Mouse (Mus musculus): ENCODE data around the gene Celsr1. TPM values are rescaled to one million over a fixed set of nuclear protein-coding genes. Genes with fewer than 3 reads are reported as not detected.

The Celsr1 gene
- polyA plus RNA-seq (2012; rRNA removed) = 2.9 and 4.7 TPM in 2 replicates

GRCm38 (mm10) chr15:86033191-86033841 is at the start of gene Celsr1:
TSS of gene Celsr1 (minus strand) at chr15:86033777.
- WGBS = under 1% methylated on average over 78 of the region's 80 CpGs

GRCm38 (mm10) chr15:86083261-86083741 is 49.7 kb upstream of the Celsr1 start:
- Histone ChIP-seq H3K27ac (ENCODE audit: insufficient read depth, low read depth, low read length) (peak overlapping the region; percentile 21; the same call in 1 of the 2 replicates), H3K27me3 (ENCODE audit: control insufficient read depth, insufficient read depth, low read length) (no peaks in the 10 kb centered on the region), H3K36me3 (ENCODE audit: control insufficient read depth, insufficient read depth, low read length) (no peaks in the 10 kb centered on the region), H3K4me1 (ENCODE audit: control insufficient read depth, insufficient read depth, insufficient read length, low read length) (peaks cover 59% of the 10 kb centered on the region), H3K4me3 (ENCODE audit: low read depth, low read length) (peak overlapping the region; percentile 2; the same call in 1 of the 2 replicates)
- TF ChIP-seq CTCF (IDR thresholded peaks at IDR 0.05; ENCODE audit: extremely low read depth, insufficient read length, insufficient replicate concordance, low read depth, low read length) (no peak), POLR2A (IDR thresholded peaks at IDR 0.05; ENCODE audit: low read depth, low read length) (no peak)
- WGBS = 51% methylated on average over 6 of the region's 6 CpGs

More at GRCm38 (mm10) chr15:86033191-86033841, at the start of gene Celsr1:
- H3K27me3 ChIP-seq (ENCODE audit: control insufficient read depth, insufficient read depth, low read length) = no peaks in the 10 kb centered on the region; the same call in 1 of the 2 replicates
- peak within 1 kb of the TSS; percentile 64 for H3K4me3 ChIP-seq (ENCODE audit: low read depth, low read length)
- TF ChIP-seq POLR2A (IDR thresholded peaks at IDR 0.05; ENCODE audit: low read depth, low read length) (no peak), CTCF (IDR thresholded peaks at IDR 0.05; ENCODE audit: extremely low read depth, insufficient read length, insufficient replicate concordance, low read depth, low read length) (no peak)
- H3K4me1 ChIP-seq (ENCODE audit: control insufficient read depth, insufficient read depth, insufficient read length, low read length) = peaks cover 12% of the 10 kb centered on the region
- H3K27ac ChIP-seq (ENCODE audit: insufficient read depth, low read depth, low read length) = no peak within 1 kb of the TSS; the same call in 1 of the 2 replicates
- no peaks in the 10 kb centered on the region for H3K36me3 ChIP-seq (ENCODE audit: control insufficient read depth, insufficient read depth, low read length)

- 86% methylated on average over 11 of the region's 11 CpGs for WGBS
Observed at GRCm38 (mm10) chr15:86082551-86082961, 49.0 kb upstream of the Celsr1 start.

GRCm38 (mm10) chr15:86081654-86082053 is 48.1 kb upstream of the Celsr1 start:
- H3K4me3 ChIP-seq (ENCODE audit: low read depth, low read length) = no peak overlapping the region
- no peaks in the 10 kb centered on the region for H3K27me3 ChIP-seq (ENCODE audit: control insufficient read depth, insufficient read depth, low read length)
- H3K27ac ChIP-seq (ENCODE audit: insufficient read depth, low read depth, low read length) = no peak overlapping the region
- no peaks in the 10 kb centered on the region for H3K36me3 ChIP-seq (ENCODE audit: control insufficient read depth, insufficient read depth, low read length)
- TF ChIP-seq CTCF (IDR thresholded peaks at IDR 0.05; ENCODE audit: extremely low read depth, insufficient read length, insufficient replicate concordance, low read depth, low read length) = no peak
- TF ChIP-seq POLR2A (IDR thresholded peaks at IDR 0.05; ENCODE audit: low read depth, low read length) = no peak
- peaks cover 57% of the 10 kb centered on the region for H3K4me1 ChIP-seq (ENCODE audit: control insufficient read depth, insufficient read depth, insufficient read length, low read length)
- WGBS = 81% methylated on average over 12 of the region's 12 CpGs

More at GRCm38 (mm10) chr15:86082551-86082961, 49.0 kb upstream of the Celsr1 start:
- Histone ChIP-seq H3K4me3 (ENCODE audit: low read depth, low read length) (no peak overlapping the region), H3K36me3 (ENCODE audit: control insufficient read depth, insufficient read depth, low read length) (no peaks in the 10 kb centered on the region), H3K27ac (ENCODE audit: insufficient read depth, low read depth, low read length) (peak overlapping the region; percentile 18; the same call in 1 of the 2 replicates), H3K27me3 (ENCODE audit: control insufficient read depth, insufficient read depth, low read length) (no peaks in the 10 kb centered on the region), H3K4me1 (ENCODE audit: control insufficient read depth, insufficient read depth, insufficient read length, low read length) (peaks cover 60% of the 10 kb centered on the region)
- TF ChIP-seq CTCF (IDR thresholded peaks at IDR 0.05; ENCODE audit: extremely low read depth, insufficient read length, insufficient replicate concordance, low read depth, low read length) = no peak
- TF ChIP-seq POLR2A (IDR thresholded peaks at IDR 0.05; ENCODE audit: low read depth, low read length) = no peak

- no peaks in the 10 kb centered on the region for H3K27me3 ChIP-seq (ENCODE audit: control insufficient read depth, insufficient read depth, low read length)
- H3K4me1 ChIP-seq (ENCODE audit: control insufficient read depth, insufficient read depth, insufficient read length, low read length) = peaks cover 57% of the 10 kb centered on the region
- no peak overlapping the region for H3K4me3 ChIP-seq (ENCODE audit: low read depth, low read length)
- TF ChIP-seq CTCF (IDR thresholded peaks at IDR 0.05; ENCODE audit: extremely low read depth, insufficient read length, insufficient replicate concordance, low read depth, low read length) (no peak), POLR2A (IDR thresholded peaks at IDR 0.05; ENCODE audit: low read depth, low read length) (no peak)
- no peaks in the 10 kb centered on the region for H3K36me3 ChIP-seq (ENCODE audit: control insufficient read depth, insufficient read depth, low read length)
- WGBS = 97% methylated on average over 1 of the region's 1 CpGs
- peak overlapping the region; percentile 38; the same call in 1 of the 2 replicates for H3K27ac ChIP-seq (ENCODE audit: insufficient read depth, low read depth, low read length)
Observed at GRCm38 (mm10) chr15:86080408-86080807, 46.8 kb upstream of the Celsr1 start.

- Histone ChIP-seq H3K27me3 (ENCODE audit: control insufficient read depth, insufficient read depth, low read length) (no peaks in the 10 kb centered on the region), H3K36me3 (ENCODE audit: control insufficient read depth, insufficient read depth, low read length) (no peaks in the 10 kb centered on the region), H3K4me1 (ENCODE audit: control insufficient read depth, insufficient read depth, insufficient read length, low read length) (peaks cover 52% of the 10 kb centered on the region), H3K4me3 (ENCODE audit: low read depth, low read length) (no peak overlapping the region), H3K27ac (ENCODE audit: insufficient read depth, low read depth, low read length) (peak overlapping the region; percentile 38; the same call in 1 of the 2 replicates)
- 51% methylated on average over 4 of the region's 4 CpGs for WGBS
- TF ChIP-seq CTCF (IDR thresholded peaks at IDR 0.05; ENCODE audit: extremely low read depth, insufficient read length, insufficient replicate concordance, low read depth, low read length) = no peak
- no peak for TF ChIP-seq POLR2A (IDR thresholded peaks at IDR 0.05; ENCODE audit: low read depth, low read length)
Observed at GRCm38 (mm10) chr15:86079876-86080275, 46.3 kb upstream of the Celsr1 start.

GRCm38 (mm10) chr15:86079467-86079866 is 45.9 kb upstream of the Celsr1 start:
- Histone ChIP-seq H3K4me1 (ENCODE audit: control insufficient read depth, insufficient read depth, insufficient read length, low read length) (peaks cover 53% of the 10 kb centered on the region), H3K27me3 (ENCODE audit: control insufficient read depth, insufficient read depth, low read length) (no peaks in the 10 kb centered on the region), H3K27ac (ENCODE audit: insufficient read depth, low read depth, low read length) (peak overlapping the region; percentile 12), H3K36me3 (ENCODE audit: control insufficient read depth, insufficient read depth, low read length) (no peaks in the 10 kb centered on the region), H3K4me3 (ENCODE audit: low read depth, low read length) (no peak overlapping the region)
- TF ChIP-seq CTCF (IDR thresholded peaks at IDR 0.05; ENCODE audit: extremely low read depth, insufficient read length, insufficient replicate concordance, low read depth, low read length) (no peak), POLR2A (IDR thresholded peaks at IDR 0.05; ENCODE audit: low read depth, low read length) (no peak)
- 75% methylated on average over 5 of the region's 5 CpGs for WGBS
